Mouse (Mus musculus): ENCODE results near the gene Adgrd1. TPM values are rescaled to one million over a fixed set of nuclear protein-coding genes. Genes with fewer than 3 reads are reported as not detected.
A peak's percentile ranks its signal among the peaks of the same experiment; 100 is the strongest.

Adgrd1 gene
- total RNA-seq (2014; fragmentation: Nextera tagmentation) (not detected in 2 replicates), total RNA-seq (2017) (0.06 and 0.16 TPM in 2 replicates), polyA plus RNA-seq (2012) (not detected in 2 replicates)

GRCm38 (mm10) chr5:129096511-129096910 lies at the start of gene Adgrd1:
Gene Adgrd1 (plus strand): TSS chr5:129096750.
- Histone ChIP-seq H3K4me3 (ENCODE audit: low read depth, low read length) (no peak within 1 kb of the TSS), H3K36me3 (replicated peaks) (no peaks in the 10 kb centered on the region), H3K9me3 (replicated peaks) (peaks cover 70% of the 10 kb centered on the region), H3K4me1 (ENCODE audit: insufficient read depth, low read depth, low read length) (no peaks in the 10 kb centered on the region), H3K27me3 (ENCODE audit: insufficient read depth, low read length) (no peaks in the 10 kb centered on the region; the same call in 1 of the 2 replicates)
- no peak for TF ChIP-seq TAL1 (conservative IDR thresholded peaks at IDR 0.05; ENCODE audit: low read depth, low read length)
- no peak for TF ChIP-seq CTCF (IDR thresholded peaks at IDR 0.05; ENCODE audit: low read depth, low read length)
- TF ChIP-seq GATA2 (IDR thresholded peaks at IDR 0.05; ENCODE audit: borderline replicate concordance, low read depth, low read length) = no peak
- no peak for TF ChIP-seq GATA1 (IDR thresholded peaks at IDR 0.05; ENCODE audit: borderline replicate concordance, low read length)
- no peak for TF ChIP-seq POLR2AphosphoS5 (IDR thresholded peaks at IDR 0.05; ENCODE audit: insufficient replicate concordance, low read depth, low read length)
- no peak for ATAC-seq (ENCODE audit: extremely low read depth, insufficient number of reproducible peaks, low FRiP score, poor library complexity, severe bottlenecking)
- DNase-seq (ENCODE audit: low spot score) = no peak

GRCm38 (mm10) chr5:129049372-129049771 lies 47.2 kb upstream of the Adgrd1 start:
- ATAC-seq (ENCODE audit: extremely low read depth, insufficient number of reproducible peaks, low FRiP score, poor library complexity, severe bottlenecking) (no peak), DNase-seq (ENCODE audit: low spot score) (no peak)
- Histone ChIP-seq H3K4me1 (ENCODE audit: insufficient read depth, low read depth, low read length) (no peaks in the 10 kb centered on the region), H3K9me3 (replicated peaks) (no peaks in the 10 kb centered on the region), H3K36me3 (replicated peaks) (no peaks in the 10 kb centered on the region), H3K4me3 (ENCODE audit: low read depth, low read length) (no peak overlapping the region), H3K27me3 (ENCODE audit: insufficient read depth, low read length) (no peaks in the 10 kb centered on the region)
- TF ChIP-seq TAL1 (conservative IDR thresholded peaks at IDR 0.05; ENCODE audit: low read depth, low read length) (no peak), GATA2 (IDR thresholded peaks at IDR 0.05; ENCODE audit: borderline replicate concordance, low read depth, low read length) (no peak), POLR2AphosphoS5 (IDR thresholded peaks at IDR 0.05; ENCODE audit: insufficient replicate concordance, low read depth, low read length) (no peak), GATA1 (IDR thresholded peaks at IDR 0.05; ENCODE audit: borderline replicate concordance, low read length) (no peak), CTCF (IDR thresholded peaks at IDR 0.05; ENCODE audit: low read depth, low read length) (no peak)

- TF ChIP-seq GATA1 (IDR thresholded peaks at IDR 0.05; ENCODE audit: borderline replicate concordance, low read length) = no peak
- no peak for TF ChIP-seq CTCF (IDR thresholded peaks at IDR 0.05; ENCODE audit: low read depth, low read length)
- TF ChIP-seq TAL1 (conservative IDR thresholded peaks at IDR 0.05; ENCODE audit: low read depth, low read length) = no peak
- TF ChIP-seq GATA2 (IDR thresholded peaks at IDR 0.05; ENCODE audit: borderline replicate concordance, low read depth, low read length) = no peak
- TF ChIP-seq POLR2AphosphoS5 (IDR thresholded peaks at IDR 0.05; ENCODE audit: insufficient replicate concordance, low read depth, low read length) = no peak
- Histone ChIP-seq H3K4me3 (ENCODE audit: low read depth, low read length) (no peak overlapping the region), H3K27me3 (ENCODE audit: insufficient read depth, low read length) (no peaks in the 10 kb centered on the region), H3K36me3 (replicated peaks) (no peaks in the 10 kb centered on the region), H3K9me3 (replicated peaks) (no peaks in the 10 kb centered on the region), H3K4me1 (ENCODE audit: insufficient read depth, low read depth, low read length) (no peaks in the 10 kb centered on the region)
- no peak for DNase-seq (ENCODE audit: low spot score)
- no peak for ATAC-seq (ENCODE audit: extremely low read depth, insufficient number of reproducible peaks, low FRiP score, poor library complexity, severe bottlenecking)
These were observed 44.6 kb upstream of the Adgrd1 start for GRCm38 (mm10) chr5:129051910-129052309.

- no peak for ATAC-seq (ENCODE audit: extremely low read depth, insufficient number of reproducible peaks, low FRiP score, poor library complexity, severe bottlenecking)
These were observed 43.8 kb upstream of the Adgrd1 start for GRCm38 (mm10) chr5:129052636-129053355.

GRCm38 (mm10) chr5:129054675-129055284 lies 41.8 kb upstream of the Adgrd1 start:
- Histone ChIP-seq H3K36me3 (replicated peaks) (no peaks in the 10 kb centered on the region), H3K27me3 (ENCODE audit: insufficient read depth, low read length) (no peaks in the 10 kb centered on the region), H3K4me3 (ENCODE audit: low read depth, low read length) (no peak overlapping the region), H3K4me1 (ENCODE audit: insufficient read depth, low read depth, low read length) (no peaks in the 10 kb centered on the region), H3K9me3 (replicated peaks) (no peaks in the 10 kb centered on the region)
- ATAC-seq (ENCODE audit: extremely low read depth, insufficient number of reproducible peaks, low FRiP score, poor library complexity, severe bottlenecking) (no peak), DNase-seq (ENCODE audit: low spot score) (no peak)
- TF ChIP-seq GATA2 (IDR thresholded peaks at IDR 0.05; ENCODE audit: borderline replicate concordance, low read depth, low read length) = no peak
- no peak for TF ChIP-seq CTCF (IDR thresholded peaks at IDR 0.05; ENCODE audit: low read depth, low read length)
- TF ChIP-seq POLR2AphosphoS5 (IDR thresholded peaks at IDR 0.05; ENCODE audit: insufficient replicate concordance, low read depth, low read length) = no peak
- TF ChIP-seq GATA1 (IDR thresholded peaks at IDR 0.05; ENCODE audit: borderline replicate concordance, low read length) = no peak
- TF ChIP-seq TAL1 (conservative IDR thresholded peaks at IDR 0.05; ENCODE audit: low read depth, low read length) = no peak

More at GRCm38 (mm10) chr5:129052636-129053355, 43.8 kb upstream of the Adgrd1 start:
- TF ChIP-seq GATA1 (IDR thresholded peaks at IDR 0.05; ENCODE audit: borderline replicate concordance, low read length) = no peak
- DNase-seq (ENCODE audit: low spot score) = no peak
- H3K4me3 ChIP-seq (ENCODE audit: low read depth, low read length) = no peak overlapping the region
- H3K9me3 ChIP-seq (replicated peaks) = no peaks in the 10 kb centered on the region
- H3K4me1 ChIP-seq (ENCODE audit: insufficient read depth, low read depth, low read length) = no peaks in the 10 kb centered on the region
- H3K36me3 ChIP-seq (replicated peaks) = no peaks in the 10 kb centered on the region
- H3K27me3 ChIP-seq (ENCODE audit: insufficient read depth, low read length) = no peaks in the 10 kb centered on the region

GRCm38 (mm10) chr5:129059116-129059515 lies 37.4 kb upstream of the Adgrd1 start:
- ATAC-seq (ENCODE audit: extremely low read depth, insufficient number of reproducible peaks, low FRiP score, poor library complexity, severe bottlenecking) (no peak), DNase-seq (ENCODE audit: low spot score) (no peak)
- Histone ChIP-seq H3K4me3 (ENCODE audit: low read depth, low read length) (no peak overlapping the region), H3K9me3 (replicated peaks) (no peaks in the 10 kb centered on the region), H3K27me3 (ENCODE audit: insufficient read depth, low read length) (no peaks in the 10 kb centered on the region), H3K36me3 (replicated peaks) (no peaks in the 10 kb centered on the region), H3K4me1 (ENCODE audit: insufficient read depth, low read depth, low read length) (0 out of 2 replicates have a peak, but pooled peaks cover 2% of the 10 kb centered on the region)
- TF ChIP-seq POLR2AphosphoS5 (IDR thresholded peaks at IDR 0.05; ENCODE audit: insufficient replicate concordance, low read depth, low read length) = no peak
- peak; percentile 15; the same call in 1 of the 2 replicates for TF ChIP-seq CTCF (IDR thresholded peaks at IDR 0.05; ENCODE audit: low read depth, low read length)

All from G1E (cell line).